Mouse (Mus musculus): ENCODE measurements around the gene Hmcn2. TPM values are rescaled to one million over a fixed set of nuclear protein-coding genes. Genes with fewer than 3 reads are reported as not detected.

Gene Hmcn2
- polyA plus RNA-seq, 1 experiment: 147 TPM

- 71% methylated on average over 4 of the region's 4 CpGs for whole genome bisulfite sequencing
- Histone ChIP-seq H3K4me1 (ENCODE audit: control insufficient read depth, insufficient read depth, insufficient read length, low read length) (peaks cover 8% of the 10 kb centered on the region; the same call in 1 of the 2 replicates), H3K27ac (ENCODE audit: insufficient read depth, low read depth, low read length) (no peak overlapping the region), H3K27me3 (ENCODE audit: control insufficient read depth, insufficient read depth, low read length) (peaks cover 5% of the 10 kb centered on the region; the same call in 1 of the 2 replicates), H3K36me3 (ENCODE audit: control insufficient read depth, insufficient read depth, low read length) (no peaks in the 10 kb centered on the region), H3K4me3 (ENCODE audit: low read depth, low read length) (no peak overlapping the region)
- TF ChIP-seq POLR2A (IDR thresholded peaks at IDR 0.05; ENCODE audit: low read depth, low read length): no peak
- peak; percentile 57; the same call in 1 of the 2 replicates for TF ChIP-seq CTCF (IDR thresholded peaks at IDR 0.05; ENCODE audit: extremely low read depth, insufficient read length, insufficient replicate concordance, low read depth, low read length)
Observed at GRCm38 (mm10) chr2:31473941-31474340, 159.7 kb downstream of the Hmcn2 start.

- Histone ChIP-seq H3K36me3 (ENCODE audit: control insufficient read depth, insufficient read depth, low read length) (no peaks in the 10 kb centered on the region), H3K4me3 (ENCODE audit: low read depth, low read length) (no peak overlapping the region), H3K4me1 (ENCODE audit: control insufficient read depth, insufficient read depth, insufficient read length, low read length) (peaks cover 8% of the 10 kb centered on the region; the same call in 1 of the 2 replicates), H3K27ac (ENCODE audit: insufficient read depth, low read depth, low read length) (no peak overlapping the region), H3K27me3 (ENCODE audit: control insufficient read depth, insufficient read depth, low read length) (peaks cover 5% of the 10 kb centered on the region; the same call in 1 of the 2 replicates)
- TF ChIP-seq CTCF (IDR thresholded peaks at IDR 0.05; ENCODE audit: extremely low read depth, insufficient read length, insufficient replicate concordance, low read depth, low read length) (no peak), POLR2A (IDR thresholded peaks at IDR 0.05; ENCODE audit: low read depth, low read length) (no peak)
- WGBS: 79% methylated on average over 5 of the region's 5 CpGs
Observed at GRCm38 (mm10) chr2:31474686-31475085, 160.5 kb downstream of the Hmcn2 start.

- no peaks in the 10 kb centered on the region for H3K4me1 ChIP-seq (ENCODE audit: control insufficient read depth, insufficient read depth, insufficient read length, low read length)
- H3K27me3 ChIP-seq (ENCODE audit: control insufficient read depth, insufficient read depth, low read length): no peaks in the 10 kb centered on the region
- no peaks in the 10 kb centered on the region for H3K36me3 ChIP-seq (ENCODE audit: control insufficient read depth, insufficient read depth, low read length)
- H3K27ac ChIP-seq (ENCODE audit: insufficient read depth, low read depth, low read length): no peak overlapping the region
- no peak overlapping the region for H3K4me3 ChIP-seq (ENCODE audit: low read depth, low read length)
- WGBS: 76% methylated on average over 10 of the region's 10 CpGs
- no peak for TF ChIP-seq CTCF (IDR thresholded peaks at IDR 0.05; ENCODE audit: extremely low read depth, insufficient read length, insufficient replicate concordance, low read depth, low read length)
- no peak for TF ChIP-seq POLR2A (IDR thresholded peaks at IDR 0.05; ENCODE audit: low read depth, low read length)
Observed at GRCm38 (mm10) chr2:31476107-31476820, 162.0 kb downstream of the Hmcn2 start.

DNA sequence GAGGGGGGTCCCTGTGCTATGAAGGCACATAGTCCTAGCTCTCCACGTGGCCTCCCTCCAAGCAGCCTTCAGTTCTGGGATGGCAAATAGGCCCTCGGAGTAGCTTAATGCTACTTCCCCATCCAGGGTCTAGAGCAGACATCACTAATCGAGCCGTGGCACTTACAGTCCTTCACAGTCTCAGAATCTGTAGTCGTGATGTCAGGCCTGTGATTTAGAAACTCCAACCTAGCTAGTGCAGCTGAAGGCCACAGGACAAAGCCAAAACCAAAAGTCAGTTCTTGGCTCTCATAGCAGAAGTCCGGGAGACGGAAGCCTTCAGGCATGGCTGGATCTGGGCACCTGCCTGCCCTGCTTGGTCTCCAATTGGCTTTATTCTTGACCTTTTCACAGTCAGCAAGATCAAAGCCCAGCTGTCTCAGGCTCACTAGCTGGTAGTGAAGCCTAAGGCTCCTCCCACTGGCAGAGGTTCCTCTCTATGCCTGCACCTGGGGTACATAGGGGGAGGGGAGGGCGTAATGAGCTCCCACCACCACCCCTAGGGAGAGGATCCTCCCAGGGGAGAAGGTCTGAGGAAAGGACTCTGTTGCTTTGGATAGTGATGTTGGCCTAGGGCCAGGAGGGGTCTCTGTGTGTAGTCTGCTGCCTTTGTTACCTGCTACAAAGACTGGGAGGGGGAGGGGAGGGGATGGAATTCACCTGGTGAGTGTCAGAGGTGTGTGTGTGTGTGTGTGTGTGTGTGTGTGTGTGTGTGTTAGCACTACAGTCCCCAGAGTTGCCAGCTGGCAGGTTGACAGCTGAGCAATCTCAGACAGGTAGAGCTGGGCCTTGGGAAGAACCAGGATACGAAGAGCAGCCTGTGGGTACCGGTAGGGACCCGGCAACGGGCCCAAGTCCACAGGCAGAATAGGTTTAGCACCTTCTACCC, 163.3 kb downstream of the Hmcn2 start:
- H3K36me3 ChIP-seq (ENCODE audit: control insufficient read depth, insufficient read depth, low read length): no peaks in the 10 kb centered on the region
- no peaks in the 10 kb centered on the region for H3K27me3 ChIP-seq (ENCODE audit: control insufficient read depth, insufficient read depth, low read length)
- TF ChIP-seq POLR2A (IDR thresholded peaks at IDR 0.05; ENCODE audit: low read depth, low read length): no peak
- H3K27ac ChIP-seq (ENCODE audit: insufficient read depth, low read depth, low read length): no peak overlapping the region
- 74% methylated on average over 12 of the region's 12 CpGs for WGBS
- H3K4me1 ChIP-seq (ENCODE audit: control insufficient read depth, insufficient read depth, insufficient read length, low read length): no peaks in the 10 kb centered on the region
- H3K4me3 ChIP-seq (ENCODE audit: low read depth, low read length): no peak overlapping the region

- Histone ChIP-seq H3K36me3 (ENCODE audit: control insufficient read depth, insufficient read depth, low read length) (no peaks in the 10 kb centered on the region), H3K27ac (ENCODE audit: insufficient read depth, low read depth, low read length) (no peak overlapping the region), H3K4me1 (ENCODE audit: control insufficient read depth, insufficient read depth, insufficient read length, low read length) (no peaks in the 10 kb centered on the region), H3K27me3 (ENCODE audit: control insufficient read depth, insufficient read depth, low read length) (no peaks in the 10 kb centered on the region), H3K4me3 (ENCODE audit: low read depth, low read length) (no peak overlapping the region)
- peak; percentile 79; the same call in 1 of the 2 replicates for TF ChIP-seq CTCF (IDR thresholded peaks at IDR 0.05; ENCODE audit: extremely low read depth, insufficient read length, insufficient replicate concordance, low read depth, low read length)
- TF ChIP-seq POLR2A (IDR thresholded peaks at IDR 0.05; ENCODE audit: low read depth, low read length): no peak
- 37% methylated on average over 8 of the region's 8 CpGs for WGBS
Observed at GRCm38 (mm10) chr2:31482914-31483575, 168.8 kb downstream of the Hmcn2 start.

GRCm38 (mm10) chr2:31484187-31484586, 170.0 kb downstream of the Hmcn2 start:
- no peaks in the 10 kb centered on the region for H3K36me3 ChIP-seq (ENCODE audit: control insufficient read depth, insufficient read depth, low read length)
- H3K27me3 ChIP-seq (ENCODE audit: control insufficient read depth, insufficient read depth, low read length): no peaks in the 10 kb centered on the region
- H3K4me1 ChIP-seq (ENCODE audit: control insufficient read depth, insufficient read depth, insufficient read length, low read length): no peaks in the 10 kb centered on the region
- TF ChIP-seq POLR2A (IDR thresholded peaks at IDR 0.05; ENCODE audit: low read depth, low read length) (no peak), CTCF (IDR thresholded peaks at IDR 0.05; ENCODE audit: extremely low read depth, insufficient read length, insufficient replicate concordance, low read depth, low read length) (peak; percentile 71; the same call in 1 of the 2 replicates)
- no peak overlapping the region for H3K4me3 ChIP-seq (ENCODE audit: low read depth, low read length)
- WGBS: 44% methylated on average over 5 of the region's 5 CpGs
- H3K27ac ChIP-seq (ENCODE audit: insufficient read depth, low read depth, low read length): no peak overlapping the region
